Mouse (Mus musculus): ENCODE measurements around the gene Upf3a.

GRCm38 (mm10) chr8:13797676-13798075, 12.3 kb downstream of the Upf3a start:
- TF ChIP-seq POLR2A (IDR thresholded peaks at IDR 0.05; ENCODE audit: borderline replicate concordance, insufficient read depth, low read length), result no peak
- no peak for TF ChIP-seq CTCF (IDR thresholded peaks at IDR 0.05; ENCODE audit: borderline replicate concordance, insufficient read depth, low read depth, low read length)
